Mouse (Mus musculus) liver, embryonic 15.5 days (tissue): Measurements from ENCODE around the gene Cmtm3. TPM values are rescaled to one million over a fixed set of nuclear protein-coding genes. Genes with fewer than 3 reads are reported as not detected.
"Not testable (repeated sequence)": the region's sequence is repeated elsewhere in the genome, so short reads cannot be mapped to it uniquely, and the experiment has no call there.

Experiments used
- ATAC-seq: fragments of 200-750 bp; cut with Nextera tagmentation; 2 replicates; pipeline ENCODE4 v1.8.0; 2017; ENCODE audit warnings: moderate number of reproducible peaks, mild to moderate bottlenecking, moderate library complexity; ENCODE audit not compliant: insufficient read depth
- H3K27ac ChIP-seq: fragments of 300-500 bp; sonication (generic); replicated peaks from 2 replicates; pipeline ENCODE4 v1.5.1; 2015; ENCODE audit warnings: mild to moderate bottlenecking, inconsistent platforms
- H3K27me3 ChIP-seq: fragments of 300-500 bp; sonication (generic); 2 replicates; pipeline ENCODE4 v1.6.1; 2015; ENCODE audit warnings: mild to moderate bottlenecking, inconsistent platforms
- H3K36me3 ChIP-seq: fragments of 300-500 bp; sonication (generic); replicated peaks from 2 replicates; pipeline ENCODE4 v1.6.1; 2015; ENCODE audit warnings: moderate library complexity, mild to moderate bottlenecking, inconsistent platforms
- H3K4me1 ChIP-seq: fragments of 300-500 bp; sonication (generic); replicated peaks from 2 replicates; pipeline ENCODE4 v1.6.1; 2015; ENCODE audit warnings: inconsistent platforms
- H3K4me2 ChIP-seq: fragments of 300-500 bp; sonication (generic); 2 replicates; pipeline ENCODE4 v1.6.1; 2015; ENCODE audit warnings: moderate library complexity, mild to moderate bottlenecking, inconsistent platforms
- H3K4me3 ChIP-seq: fragments of 300-500 bp; sonication (generic); replicated peaks from 2 replicates; pipeline ENCODE4 v1.5.1; 2015; ENCODE audit warnings: mild to moderate bottlenecking, inconsistent platforms
- H3K9ac ChIP-seq: fragments of 300-500 bp; sonication (generic); 2 replicates; pipeline ENCODE4 v1.6.1; 2015; ENCODE audit warnings: moderate library complexity, mild to moderate bottlenecking, inconsistent platforms
- H3K9me3 ChIP-seq: fragments of 300-500 bp; sonication (generic); replicated peaks from 2 replicates; pipeline ENCODE4 v1.6.1; 2016; ENCODE audit warnings: inconsistent platforms
- WGBS: fragments of 180-500 bp; shearing (Covaris S2); methylation state at CpG from one replicate; pipeline ENCODE4 v1.1.7; 2015; ENCODE audit warnings: mixed read lengths; ENCODE audit not compliant: insufficient replicate concordance; 5-methylcytosine and 5-hydroxymethylcytosine counted together
- polyA plus RNA-seq: library from polyadenylated mRNA; unstranded; fragments of >200 nt; fragmentation: Nextera tagmentation; extraction: Ambion mirVana; gene quantifications from 2 replicates; pipeline ENCODE4 v1.2.1, GENCODE M21; 2015

The Cmtm3 gene
- polyA plus RNA-seq: 17.6 and 18.5 TPM in 2 replicates

DNA sequence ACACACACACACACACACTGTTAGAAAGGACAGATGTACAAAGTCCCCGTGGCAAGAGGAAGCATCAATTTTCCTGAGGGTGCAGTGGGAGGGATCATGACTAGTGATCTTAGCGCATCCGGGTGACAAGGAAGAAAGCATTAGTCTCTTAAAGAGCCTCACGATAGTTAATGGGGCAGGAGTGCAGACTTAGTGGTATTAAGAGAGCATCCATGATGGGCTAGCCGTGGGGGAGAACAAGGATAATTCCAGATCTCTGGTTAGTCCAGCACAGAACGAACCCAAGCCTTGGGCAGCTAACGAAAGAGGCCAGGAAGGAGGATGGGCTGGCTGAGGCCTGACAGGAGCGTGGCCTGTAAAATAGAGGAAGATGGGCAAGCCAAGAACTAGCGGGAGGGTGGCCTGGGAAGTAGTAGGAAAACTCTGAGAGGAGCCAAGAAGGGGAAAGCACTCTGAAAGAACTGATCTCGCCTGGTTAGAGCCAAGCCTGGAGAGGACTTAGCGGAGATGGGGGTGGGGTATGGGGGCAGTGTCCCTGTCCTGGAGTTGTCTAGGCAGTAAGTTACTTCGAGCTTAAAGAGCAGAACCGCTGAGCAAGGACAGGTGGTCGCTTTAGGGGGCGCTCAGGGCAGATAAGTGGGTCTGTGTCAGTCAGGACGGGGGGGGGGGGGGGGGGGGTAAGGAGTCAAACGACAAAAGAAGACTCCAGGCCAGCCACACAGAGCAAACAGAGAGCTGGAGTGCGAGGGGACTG, at the start of gene Cmtm3:
Gene Cmtm3, plus strand, starts transcription at position 182 of the 754 bp plus-strand sequence.
- Histone ChIP-seq H3K4me2 (peak within 1 kb of the TSS; percentile 77), H3K27ac (peak within 1 kb of the TSS; percentile 33; the same call in 1 of the 2 replicates), H3K36me3 (no peaks in the 10 kb centered on the region), H3K4me1 (peaks cover 27% of the 10 kb centered on the region), H3K27me3 (peaks cover 17% of the 10 kb centered on the region; the same call in 1 of the 2 replicates), H3K4me3 (peak within 1 kb of the TSS; percentile 55), H3K9me3 (no peaks in the 10 kb centered on the region), H3K9ac (peak within 1 kb of the TSS; percentile 39; the same call in 1 of the 2 replicates)
- no peak for ATAC-seq
- 23% methylated on average over 16 of the region's 18 CpGs for WGBS

DNA sequence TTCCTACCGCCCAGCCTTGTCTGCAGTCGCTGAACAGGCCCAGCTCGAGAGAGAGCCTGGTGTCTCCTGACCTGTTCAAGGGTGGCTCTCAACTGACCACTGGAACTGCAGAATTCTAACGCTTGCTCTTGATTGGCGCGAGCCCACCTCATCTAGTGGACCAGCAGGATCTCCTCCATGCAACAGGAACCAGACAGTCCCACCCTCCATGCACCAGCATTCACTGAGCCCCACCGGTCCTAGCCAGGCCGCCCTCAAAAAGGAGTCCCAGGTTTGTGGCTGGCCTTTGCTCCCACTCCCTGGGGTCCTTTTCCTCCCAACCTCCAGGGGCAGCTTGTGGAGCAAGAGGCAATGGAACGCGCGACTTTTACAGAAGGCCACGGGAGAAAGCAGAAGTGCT, 46.1 kb upstream of the Cmtm3 start, which contains the start of gene Cmtm2a:
Gene Cmtm2a, minus strand, starts transcription at position 101 of the 400 bp plus-strand sequence.
- 68% methylated on average over 12 of the region's 12 CpGs for WGBS

DNA sequence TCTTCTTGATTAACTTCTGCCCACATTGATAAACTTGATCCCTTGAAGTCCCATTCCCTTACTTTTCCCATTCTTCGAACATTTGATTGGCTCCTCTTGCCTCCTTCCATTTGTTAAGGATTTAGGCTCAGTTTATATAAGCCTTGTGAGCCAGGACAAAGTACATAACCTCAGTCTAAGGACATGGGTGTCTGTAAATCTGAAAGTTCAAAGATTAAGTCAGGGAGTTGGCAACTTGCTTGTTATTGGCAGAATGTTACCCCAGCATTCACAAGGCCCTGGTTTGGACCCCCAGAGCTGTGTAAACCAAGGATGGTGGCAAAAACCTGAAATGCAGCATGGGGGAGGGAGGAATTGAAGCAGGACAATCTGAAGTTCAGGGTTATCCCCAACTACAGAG, 44.8 kb upstream of the Cmtm3 start:
- Histone ChIP-seq H3K4me2 (no peak overlapping the region), H3K36me3 (no peaks in the 10 kb centered on the region), H3K4me1 (no peaks in the 10 kb centered on the region), H3K9me3 (no peaks in the 10 kb centered on the region), H3K9ac (no peak overlapping the region), H3K27ac (no peak overlapping the region), H3K27me3 (no peaks in the 10 kb centered on the region), H3K4me3 (no peak overlapping the region)
- 54% methylated on average over 1 of the region's 1 CpGs for WGBS
- no peak for ATAC-seq

More for the DNA sequence above, 46.1 kb upstream of the Cmtm3 start, which contains the start of gene Cmtm2a:
- H3K4me1 ChIP-seq, H3K27me3 ChIP-seq, H3K4me2 ChIP-seq, H3K36me3 ChIP-seq, ATAC-seq, H3K9ac ChIP-seq, H3K4me3 ChIP-seq, H3K9me3 ChIP-seq, H3K27ac ChIP-seq: not testable (repeated sequence)

DNA sequence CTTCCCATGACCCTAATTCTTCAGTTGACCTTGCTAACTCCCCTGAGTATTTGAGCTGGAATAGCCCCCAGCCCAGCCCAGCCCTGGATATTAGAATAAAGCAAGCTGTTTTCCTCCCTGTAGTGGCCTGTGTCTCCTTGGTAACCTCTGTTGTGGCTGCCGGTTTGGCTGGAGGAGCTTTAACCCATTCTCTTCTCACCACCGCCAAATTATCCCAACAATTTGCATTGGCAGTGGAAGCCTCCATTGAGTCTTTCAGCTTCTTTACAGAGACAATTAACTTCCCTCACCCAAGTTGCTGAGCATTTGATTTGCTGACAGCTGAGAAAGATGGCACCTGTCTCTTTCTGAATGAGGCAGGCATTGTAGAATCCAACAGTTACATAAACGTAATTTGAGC, 37.6 kb upstream of the Cmtm3 start:
- H3K27ac ChIP-seq, H3K4me3 ChIP-seq, H3K9ac ChIP-seq, H3K4me2 ChIP-seq, H3K36me3 ChIP-seq, H3K27me3 ChIP-seq, H3K4me1 ChIP-seq, H3K9me3 ChIP-seq, ATAC-seq: not testable (repeated sequence)
- WGBS: 39% methylated on average over 3 of the region's 3 CpGs

DNA sequence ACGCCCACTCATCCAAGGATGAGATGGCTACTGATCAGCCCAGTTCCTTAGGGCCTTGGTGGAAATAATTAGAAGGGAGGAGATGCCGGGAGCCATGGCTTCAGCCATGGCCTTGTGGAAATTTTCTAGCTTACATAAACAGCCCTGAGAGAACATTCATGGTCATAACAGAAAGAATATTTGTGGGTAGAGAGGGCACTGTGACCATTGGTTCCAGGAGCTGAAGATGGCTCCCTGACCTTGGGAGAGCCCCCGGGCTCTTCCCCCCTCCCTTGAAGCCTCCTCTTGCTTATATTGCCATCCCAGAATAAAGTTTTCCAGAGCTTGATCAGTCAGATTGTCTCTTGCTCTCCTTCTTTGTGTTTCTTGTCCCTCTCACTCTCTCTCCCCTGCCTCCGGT, 36.7 kb upstream of the Cmtm3 start:
- H3K9ac ChIP-seq, H3K4me1 ChIP-seq, H3K27me3 ChIP-seq, H3K27ac ChIP-seq, H3K36me3 ChIP-seq, ATAC-seq, H3K4me3 ChIP-seq, H3K9me3 ChIP-seq, H3K4me2 ChIP-seq: not testable (repeated sequence)
- WGBS: 74% methylated on average over 4 of the region's 4 CpGs

DNA sequence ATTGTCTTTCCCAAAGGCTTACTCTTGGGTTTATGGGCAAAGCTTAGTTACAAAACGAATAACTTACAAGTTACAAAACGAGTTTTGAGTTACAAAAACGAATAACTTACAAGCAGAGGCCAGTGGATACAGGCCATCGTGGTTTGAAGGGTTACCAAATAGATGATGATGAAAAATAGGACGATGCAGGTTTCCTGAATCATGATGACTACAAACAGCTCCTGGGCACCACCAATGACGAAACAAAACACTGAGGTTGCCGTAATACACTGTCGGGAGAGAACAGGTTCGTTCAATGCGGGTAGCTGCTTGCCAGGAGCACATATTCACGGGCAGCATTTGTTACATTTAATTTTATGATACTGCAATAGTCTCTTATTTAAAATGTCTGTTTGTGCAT, 34.2 kb upstream of the Cmtm3 start:
- no peak for ATAC-seq

DNA sequence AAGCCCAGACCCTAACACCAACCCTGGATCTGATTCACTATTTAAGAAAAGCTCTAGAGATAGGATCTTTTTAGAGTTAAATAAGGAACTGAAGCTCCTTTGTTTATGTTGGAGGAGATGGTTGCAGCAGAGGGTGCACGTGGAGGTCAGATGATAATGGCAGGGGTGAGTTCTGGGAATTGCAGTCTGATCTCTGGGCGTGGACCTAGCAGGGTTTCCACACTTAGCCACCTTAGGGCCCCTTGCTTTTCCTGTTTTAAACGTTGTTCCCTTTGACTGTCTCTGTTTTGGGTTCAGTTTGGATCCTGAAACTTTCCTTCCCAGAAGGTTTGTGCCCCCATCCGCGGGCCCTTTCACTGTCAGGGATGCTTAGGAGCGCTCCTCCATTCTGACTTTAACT, 30.9 kb upstream of the Cmtm3 start:
- WGBS: 32% methylated on average over 6 of the region's 6 CpGs
- not testable (repeated sequence) for ATAC-seq

More for the DNA sequence above, 34.2 kb upstream of the Cmtm3 start:
- H3K9ac ChIP-seq: no peak overlapping the region
- no peaks in the 10 kb centered on the region for H3K36me3 ChIP-seq
- no peak overlapping the region for H3K4me3 ChIP-seq
- no peak overlapping the region for H3K4me2 ChIP-seq
- H3K9me3 ChIP-seq: no peaks in the 10 kb centered on the region
- no peaks in the 10 kb centered on the region for H3K27me3 ChIP-seq
- H3K4me1 ChIP-seq: no peaks in the 10 kb centered on the region
- 65% methylated on average over 11 of the region's 11 CpGs for WGBS
- H3K27ac ChIP-seq: no peak overlapping the region

DNA sequence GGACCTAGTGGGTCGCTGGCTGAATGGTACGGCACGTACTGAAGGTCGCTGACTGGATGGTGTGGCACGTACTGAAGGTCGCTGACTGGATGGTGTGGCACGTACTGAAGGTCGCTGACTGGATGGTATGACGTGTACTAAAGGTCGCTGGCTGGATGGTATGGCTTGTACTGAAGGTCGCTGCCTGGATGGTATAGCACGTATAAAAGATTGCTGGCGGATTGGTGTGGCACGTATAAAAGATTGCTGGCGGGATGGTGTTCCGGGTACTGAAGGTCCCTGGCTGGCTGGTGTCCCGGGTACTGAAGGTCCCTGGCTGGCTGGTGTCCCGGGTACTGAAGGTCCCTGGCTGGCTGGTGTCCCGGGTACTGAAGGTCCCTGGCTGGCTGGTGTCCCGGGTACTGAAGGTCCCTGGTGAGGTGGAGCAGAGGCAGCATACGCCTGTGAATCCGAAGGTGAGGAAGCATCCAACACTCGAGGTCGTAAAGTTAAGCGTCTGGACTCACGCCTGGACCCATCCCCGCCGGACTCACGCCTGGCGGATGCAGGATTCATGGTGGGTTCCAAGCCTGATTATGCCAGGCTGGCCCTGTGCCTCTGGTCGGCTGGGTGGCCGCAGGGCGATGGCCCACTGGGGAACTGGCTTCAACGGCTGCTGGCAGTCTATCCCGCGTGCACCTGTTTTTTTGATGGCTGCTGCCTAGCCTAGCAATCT, 29.6 kb upstream of the Cmtm3 start, which contains the start of the genes Gm45711 and Cmtm1:
Gene Gm45711, minus strand, starts transcription at position 641 of the 715 bp plus-strand sequence.
Gene Cmtm1, minus strand, starts transcription at position 705 of the 715 bp plus-strand sequence.
- not testable (repeated sequence) for ATAC-seq, H3K27me3 ChIP-seq
- WGBS: 75% methylated on average over 36 of the region's 36 CpGs

More for the DNA sequence above, 30.9 kb upstream of the Cmtm3 start:
- H3K4me3 ChIP-seq, H3K27me3 ChIP-seq, H3K27ac ChIP-seq, H3K9ac ChIP-seq, H3K36me3 ChIP-seq, H3K9me3 ChIP-seq, H3K4me2 ChIP-seq, H3K4me1 ChIP-seq: not testable (repeated sequence)

DNA sequence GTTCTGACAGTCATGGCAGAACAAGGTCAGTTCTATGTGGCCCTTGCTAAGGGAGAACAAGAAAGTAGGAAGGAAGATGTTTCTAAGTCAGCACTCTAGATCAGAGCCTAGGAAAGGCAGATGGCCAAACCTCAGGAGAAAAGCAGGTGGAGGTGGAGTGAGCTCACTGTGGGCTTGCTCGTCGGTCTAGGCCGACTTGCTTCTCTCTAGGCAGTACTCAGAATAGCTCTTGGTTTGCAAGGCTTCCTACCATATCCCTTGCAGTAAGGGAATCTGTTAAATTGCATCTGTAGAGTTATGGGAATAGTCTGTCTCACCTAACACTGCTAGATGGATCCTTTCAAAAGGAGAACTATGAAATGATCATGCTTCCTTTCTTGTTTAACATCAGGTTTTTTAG, 27.2 kb upstream of the Cmtm3 start:
- not testable (repeated sequence) for H3K27me3 ChIP-seq, H3K27ac ChIP-seq, ATAC-seq

More for the DNA sequence above, 29.6 kb upstream of the Cmtm3 start, which contains the start of the genes Gm45711 and Cmtm1:
- H3K9me3 ChIP-seq, H3K4me3 ChIP-seq, H3K9ac ChIP-seq, H3K27ac ChIP-seq, H3K4me1 ChIP-seq, H3K4me2 ChIP-seq, H3K36me3 ChIP-seq: not testable (repeated sequence)

DNA sequence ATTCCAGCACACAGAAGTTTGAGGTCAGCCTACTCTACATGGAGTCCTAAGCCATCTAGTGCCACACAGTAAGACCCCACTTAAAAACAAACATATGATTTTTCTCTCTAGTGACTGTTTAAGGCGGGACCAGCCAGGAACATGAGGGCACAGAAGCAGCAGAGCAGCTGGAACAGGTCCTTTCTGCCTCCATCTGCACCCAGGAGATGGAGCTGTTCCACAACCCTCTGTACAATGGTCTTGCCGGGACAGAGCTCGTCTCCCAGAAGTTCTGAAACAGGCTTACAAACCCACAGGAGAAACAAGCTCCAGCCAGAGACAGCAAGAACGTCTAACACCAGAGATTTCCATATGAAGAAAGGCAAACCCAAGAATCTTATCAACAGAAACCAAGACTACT, 25.9 kb upstream of the Cmtm3 start:
- Histone ChIP-seq H3K4me1 (no peaks in the 10 kb centered on the region), H3K9me3 (no peaks in the 10 kb centered on the region), H3K4me2 (no peak overlapping the region), H3K9ac (no peak overlapping the region), H3K4me3 (no peak overlapping the region), H3K27me3 (no peaks in the 10 kb centered on the region), H3K27ac (no peak overlapping the region), H3K36me3 (no peaks in the 10 kb centered on the region)
- WGBS: 37% methylated on average over 4 of the region's 4 CpGs
- no peak for ATAC-seq

More for the DNA sequence above, 27.2 kb upstream of the Cmtm3 start:
- not testable (repeated sequence) for H3K9me3 ChIP-seq, H3K4me3 ChIP-seq, H3K36me3 ChIP-seq, H3K4me2 ChIP-seq, H3K4me1 ChIP-seq, H3K9ac ChIP-seq
- 66% methylated on average over 3 of the region's 3 CpGs for WGBS

DNA sequence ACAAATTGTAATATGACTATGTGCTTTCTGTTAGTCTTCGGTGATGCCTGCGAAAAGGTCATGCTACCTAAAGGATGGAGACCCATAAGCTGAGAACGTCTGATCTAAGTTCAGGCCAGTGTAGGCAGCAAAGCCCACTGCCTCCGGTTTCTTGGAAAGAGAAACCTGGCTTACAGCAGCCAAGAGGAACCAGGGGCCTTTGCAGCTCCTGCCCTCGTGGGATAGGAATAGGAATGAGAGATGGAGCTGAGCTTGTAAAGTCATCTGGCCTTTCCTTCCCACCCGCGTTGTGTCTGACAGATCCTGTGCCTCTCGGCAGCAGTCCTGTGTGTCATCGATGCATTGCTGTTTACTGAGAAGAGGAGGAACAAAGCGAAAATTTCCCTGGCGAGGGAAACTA, 17.9 kb upstream of the Cmtm3 start, which contains the start of gene Gm11020:
Gene Gm11020, plus strand, starts transcription at position 301 of the 400 bp plus-strand sequence.
- H3K4me2 ChIP-seq, H3K27me3 ChIP-seq, H3K9ac ChIP-seq, ATAC-seq, H3K27ac ChIP-seq, H3K9me3 ChIP-seq, H3K4me1 ChIP-seq, H3K36me3 ChIP-seq, H3K4me3 ChIP-seq: not testable (repeated sequence)
- 67% methylated on average over 11 of the region's 11 CpGs for WGBS
